Mouse (Mus musculus) R1 (cell line): Measurements from ENCODE around the gene Dscaml1.
A peak's percentile ranks its signal among the peaks of the same experiment; 100 is the strongest.

Experiments used
- DNase-seq: peaks from one replicate; pipeline ENCODE4 v3.0.0-alpha.2; 2018; ENCODE audit warnings: low read depth, low spot score

Gene Dscaml1

DNA sequence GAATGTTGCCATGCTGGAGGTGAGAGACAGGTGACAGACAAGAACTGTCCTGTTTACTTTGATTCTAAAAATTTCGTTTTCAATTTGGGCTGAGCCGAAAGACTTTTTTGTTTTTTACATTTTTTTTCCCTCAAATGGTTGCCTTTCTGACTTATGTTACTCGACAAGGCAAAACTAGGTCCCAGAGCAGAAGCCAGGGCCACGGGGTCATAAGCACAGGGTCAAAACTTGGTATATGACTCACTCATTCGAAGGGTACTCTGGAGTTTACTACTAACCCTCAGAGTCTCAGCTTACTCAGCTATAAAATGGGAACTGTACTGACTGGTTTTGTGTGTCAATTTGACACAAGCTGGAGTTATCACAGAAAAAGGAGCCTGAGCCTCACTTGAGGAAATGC lies 343.2 kb downstream of the Dscaml1 start:
- no peak for DNase-seq

DNA sequence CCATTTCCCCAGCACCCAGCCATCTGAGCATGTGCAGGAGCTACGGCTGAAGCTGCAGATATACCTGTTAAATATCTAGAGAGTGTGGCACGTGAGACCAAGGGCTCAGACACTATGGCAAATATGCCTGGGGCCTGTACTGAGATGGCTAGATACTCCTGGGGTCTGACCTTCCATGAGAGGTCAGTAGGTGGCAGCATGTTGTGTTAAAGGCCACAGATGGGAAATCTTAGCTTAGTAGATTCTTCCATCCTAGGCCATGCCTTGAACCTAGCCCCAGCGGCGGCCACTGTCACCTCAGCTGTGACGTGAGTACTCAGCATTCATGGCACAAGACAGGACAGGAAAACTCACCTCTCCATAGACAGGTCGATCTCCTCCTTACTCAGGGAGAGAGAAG lies 347.7 kb downstream of the Dscaml1 start:
- no peak for DNase-seq

DNA sequence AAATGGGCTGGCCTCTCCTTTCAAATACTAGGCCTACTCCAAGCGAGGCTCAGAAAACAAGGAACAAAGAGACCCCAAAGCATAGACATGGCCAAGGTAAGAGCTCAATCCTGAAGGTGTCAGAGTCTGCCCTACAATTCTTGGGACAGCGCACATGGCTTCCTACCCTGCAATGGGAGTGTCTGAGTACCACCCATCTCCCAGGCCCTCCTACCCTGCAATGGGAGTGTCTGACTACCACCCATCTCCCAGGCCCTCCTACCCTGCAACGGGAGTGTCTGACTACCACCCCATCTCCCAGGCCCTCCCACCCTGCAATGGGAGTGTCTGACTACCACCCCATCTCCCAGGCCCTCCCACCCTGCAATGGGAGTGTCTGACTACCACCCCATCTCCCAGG lies 349.7 kb downstream of the Dscaml1 start:
- DNase-seq = peak; percentile 41

DNA sequence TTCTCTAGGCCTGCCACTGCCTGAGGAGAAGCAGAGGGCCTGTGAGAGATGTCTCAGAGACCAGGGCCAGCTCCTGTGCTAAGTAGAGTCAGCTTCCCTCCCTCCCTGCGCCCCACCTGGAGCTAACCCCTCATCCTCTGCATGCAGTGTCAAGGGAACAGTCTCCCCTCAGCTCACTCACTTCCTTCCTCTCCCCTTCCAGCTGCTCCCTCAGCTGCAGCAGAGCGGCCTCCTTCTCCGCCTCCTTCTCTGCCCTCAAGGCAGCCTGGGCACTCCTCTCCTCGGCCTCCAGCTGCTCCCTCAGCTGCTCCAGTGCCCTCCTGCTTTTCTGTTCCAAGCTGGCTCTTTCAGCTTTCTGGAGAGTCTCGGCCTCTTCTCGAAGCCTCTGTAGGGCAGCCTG lies 352.8 kb downstream of the Dscaml1 start:
- DNase-seq = no peak

DNA sequence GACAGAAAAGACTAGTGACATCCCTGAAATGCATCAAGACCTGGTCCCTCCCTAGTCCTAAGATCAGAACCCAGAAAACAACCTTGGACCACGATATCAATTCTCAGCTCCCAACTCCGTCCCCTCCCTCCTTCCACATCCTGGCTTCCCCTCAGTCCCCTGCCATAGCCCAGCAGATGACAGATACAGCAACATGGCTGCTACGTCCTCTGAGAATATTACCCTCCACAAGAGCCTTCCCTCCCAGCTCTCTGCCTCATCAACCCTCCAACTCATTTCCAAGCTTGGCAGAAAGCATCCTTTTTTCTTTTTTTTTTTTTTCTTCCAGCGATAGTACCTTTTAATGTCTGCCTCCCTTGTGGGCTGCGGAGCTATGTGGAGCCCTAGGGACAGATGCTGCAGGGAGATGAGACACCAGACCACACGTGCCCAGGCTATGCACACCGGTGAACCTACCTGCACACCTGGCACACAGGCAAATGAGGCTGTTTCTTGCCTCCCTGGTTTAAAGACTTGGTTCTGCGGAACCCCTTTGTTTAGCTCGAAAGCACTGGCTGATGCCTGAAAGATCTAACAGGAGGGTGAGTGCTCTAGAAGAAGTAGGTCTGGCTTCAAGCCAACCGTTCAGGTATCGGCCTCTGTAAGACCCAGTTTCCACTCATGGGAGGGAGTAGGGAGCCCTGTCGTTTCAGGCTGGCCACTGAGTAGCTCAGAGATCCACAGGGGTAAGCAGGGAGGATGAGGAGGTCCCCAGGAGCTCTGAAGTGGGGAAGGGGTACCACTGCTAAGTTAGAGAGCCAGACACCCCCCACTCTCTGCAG lies 357.0 kb downstream of the Dscaml1 start:
- no peak for DNase-seq

DNA sequence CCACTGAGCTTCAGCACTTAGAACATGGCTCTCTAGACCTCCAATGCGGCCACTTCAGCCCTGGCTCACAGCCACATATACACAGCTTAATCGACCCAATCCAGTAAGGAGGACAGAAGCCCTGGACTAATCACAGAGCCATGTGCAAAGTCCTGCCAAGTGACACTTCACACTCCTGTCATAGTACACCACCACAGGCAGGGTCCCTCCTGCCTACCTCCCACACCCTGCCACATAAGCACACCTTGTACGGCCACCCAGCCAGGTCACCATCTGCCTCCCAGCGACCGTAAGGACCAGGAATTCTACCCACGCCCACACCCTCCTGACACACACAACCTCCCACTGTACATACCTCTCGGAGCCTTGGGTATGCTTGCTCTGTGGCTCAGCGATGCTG lies 360.6 kb downstream of the Dscaml1 start:
- DNase-seq = no peak

DNA sequence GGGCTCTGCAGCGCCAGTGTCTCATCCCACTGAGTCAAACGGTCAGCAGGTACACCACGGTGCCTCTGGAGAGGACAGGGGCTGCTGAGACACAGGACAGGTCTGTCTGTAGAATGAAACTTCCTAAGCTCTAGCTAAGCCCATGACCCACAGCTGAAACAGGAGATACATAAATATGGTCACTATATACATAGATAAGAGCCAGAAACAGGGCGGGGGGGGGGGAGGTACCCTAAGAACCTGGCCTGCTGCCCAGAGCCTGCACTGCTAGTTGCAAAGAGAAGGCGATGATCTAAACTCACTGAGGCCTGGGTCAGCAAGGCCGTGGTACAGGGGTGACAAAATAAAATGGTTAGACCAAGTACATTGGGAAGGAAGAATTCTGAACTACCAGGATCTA lies 361.1 kb downstream of the Dscaml1 start:
- no peak for DNase-seq

DNA sequence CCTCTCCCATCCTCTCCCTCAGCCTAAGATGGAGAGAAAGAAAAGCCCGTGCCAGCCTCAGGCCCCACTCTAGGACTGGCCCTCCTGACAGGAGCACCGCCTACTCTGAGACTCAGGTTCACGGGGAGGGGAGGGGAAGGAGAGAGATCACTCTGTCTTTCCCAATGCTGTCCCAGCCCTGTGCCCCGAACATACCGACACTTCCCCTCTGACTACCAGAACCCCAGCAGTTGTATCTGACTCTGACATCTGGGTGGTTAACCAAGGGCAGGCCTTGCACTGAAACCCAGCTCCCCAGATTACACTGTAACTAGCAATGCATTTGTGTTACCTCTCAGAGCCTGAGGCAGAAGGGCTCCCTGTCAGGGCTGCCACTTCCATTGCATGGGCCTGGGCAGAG lies 362.0 kb downstream of the Dscaml1 start:
- no peak for DNase-seq

DNA sequence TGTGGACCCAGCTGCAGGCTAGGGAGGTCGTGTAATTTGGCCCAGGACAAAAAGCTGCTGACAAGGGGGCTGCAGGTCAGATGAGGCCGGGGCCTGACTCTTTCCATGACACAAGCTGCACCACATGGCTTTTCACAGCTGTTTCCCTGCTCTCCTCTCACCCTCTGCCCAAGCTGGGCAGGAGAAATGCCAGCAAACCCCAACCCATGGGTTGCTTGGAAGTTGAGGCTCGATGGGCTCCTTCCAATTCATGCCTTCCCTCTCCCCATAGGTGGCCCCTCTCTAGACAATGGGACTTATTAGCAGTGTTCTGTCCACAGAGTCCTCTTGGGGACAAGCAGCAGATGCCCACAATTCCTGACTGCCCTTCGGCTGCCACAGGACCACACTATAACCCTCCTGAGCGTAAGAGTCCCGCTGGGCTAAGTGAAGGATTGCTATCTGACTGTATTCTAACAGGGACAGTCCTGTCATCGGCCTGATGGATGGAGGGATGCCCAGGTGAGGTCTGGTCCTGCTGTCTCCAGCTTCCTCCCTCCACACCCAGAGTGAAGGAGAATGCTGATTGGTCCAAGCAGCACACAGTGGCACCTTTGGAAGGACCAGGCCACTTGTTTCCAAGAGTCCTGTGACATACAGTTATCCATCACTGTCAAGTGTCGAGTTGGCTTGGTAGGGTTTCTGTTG lies 365.2 kb downstream of the Dscaml1 start:
- DNase-seq = no peak

DNA sequence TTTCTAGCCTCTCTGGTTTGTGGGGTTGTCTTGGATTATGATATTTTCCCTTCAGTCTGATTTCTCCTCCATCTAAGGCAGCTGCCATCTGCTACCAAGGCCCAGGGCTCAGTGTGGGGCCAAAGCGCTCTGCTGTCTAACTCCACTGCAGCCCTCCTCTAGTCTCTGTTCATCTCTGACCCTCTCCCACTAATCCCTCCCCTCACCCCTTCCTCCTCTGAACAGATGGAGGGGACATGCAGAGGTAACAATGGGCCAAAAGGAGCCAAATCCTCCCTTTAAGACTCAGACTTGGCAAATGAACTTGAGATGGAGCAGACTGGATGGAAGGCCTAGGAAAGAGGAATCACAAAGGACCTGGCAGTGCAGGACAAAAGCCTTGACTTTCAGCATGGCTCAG lies 365.8 kb downstream of the Dscaml1 start:
- DNase-seq = no peak

DNA sequence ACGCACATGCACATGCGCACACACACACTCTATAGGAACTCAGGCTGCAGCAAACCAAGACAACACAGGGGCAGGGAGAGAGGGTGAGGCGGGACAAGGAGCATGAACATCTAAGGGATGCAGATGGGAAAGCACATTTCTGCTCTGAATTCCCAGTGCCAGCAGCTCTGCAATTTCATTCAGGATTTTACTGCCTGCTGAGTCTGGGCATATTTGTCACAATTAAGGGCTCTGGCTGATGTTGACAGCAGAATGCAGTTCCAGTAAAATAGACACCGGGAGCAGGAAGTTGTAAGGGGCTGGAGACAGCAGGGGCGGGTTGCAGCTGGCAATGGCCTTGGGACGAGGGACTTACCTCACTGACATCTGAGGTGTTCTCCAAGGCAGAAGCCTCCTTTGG lies 367.3 kb downstream of the Dscaml1 start:
- DNase-seq = no peak

DNA sequence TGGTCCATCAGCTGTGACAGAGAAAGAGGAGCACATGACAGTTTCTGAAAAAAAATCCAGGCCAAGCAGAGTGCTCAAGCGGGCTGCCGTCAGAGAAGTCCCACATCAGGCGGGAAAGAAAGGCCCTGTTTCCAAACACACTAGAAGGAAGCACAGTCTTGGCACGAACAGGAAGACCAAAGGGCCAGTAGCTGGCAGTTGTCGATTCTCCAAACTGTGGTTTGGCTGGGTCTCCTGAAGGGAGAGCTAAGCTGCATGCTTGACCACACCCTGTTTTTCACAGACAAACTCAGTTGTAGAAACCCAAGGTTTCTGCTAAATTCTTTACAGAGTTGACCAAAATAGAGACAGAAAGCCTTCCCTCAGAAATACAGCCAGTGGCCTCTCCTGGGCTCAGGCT lies 369.3 kb downstream of the Dscaml1 start:
- DNase-seq = no peak

DNA sequence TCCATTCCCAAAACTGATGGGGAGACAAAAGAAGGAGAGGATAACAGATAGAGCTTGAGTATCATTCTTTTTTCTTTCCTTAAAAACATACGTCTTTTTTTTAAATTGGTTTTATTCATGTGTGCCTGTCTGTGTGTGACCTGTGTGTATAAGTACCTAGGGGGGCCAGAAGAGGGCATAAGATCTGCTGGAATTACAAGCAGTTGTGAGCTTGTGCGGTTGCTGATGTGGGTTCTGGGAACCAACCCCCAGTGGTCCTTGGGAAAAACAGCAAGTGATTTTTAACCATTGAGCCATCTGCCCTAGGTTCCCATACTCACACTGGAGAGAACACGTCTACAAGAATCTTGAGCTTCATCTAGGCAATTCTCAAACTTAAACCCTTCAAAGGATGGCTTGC lies 370.8 kb downstream of the Dscaml1 start:
- peak; percentile 48 for DNase-seq

DNA sequence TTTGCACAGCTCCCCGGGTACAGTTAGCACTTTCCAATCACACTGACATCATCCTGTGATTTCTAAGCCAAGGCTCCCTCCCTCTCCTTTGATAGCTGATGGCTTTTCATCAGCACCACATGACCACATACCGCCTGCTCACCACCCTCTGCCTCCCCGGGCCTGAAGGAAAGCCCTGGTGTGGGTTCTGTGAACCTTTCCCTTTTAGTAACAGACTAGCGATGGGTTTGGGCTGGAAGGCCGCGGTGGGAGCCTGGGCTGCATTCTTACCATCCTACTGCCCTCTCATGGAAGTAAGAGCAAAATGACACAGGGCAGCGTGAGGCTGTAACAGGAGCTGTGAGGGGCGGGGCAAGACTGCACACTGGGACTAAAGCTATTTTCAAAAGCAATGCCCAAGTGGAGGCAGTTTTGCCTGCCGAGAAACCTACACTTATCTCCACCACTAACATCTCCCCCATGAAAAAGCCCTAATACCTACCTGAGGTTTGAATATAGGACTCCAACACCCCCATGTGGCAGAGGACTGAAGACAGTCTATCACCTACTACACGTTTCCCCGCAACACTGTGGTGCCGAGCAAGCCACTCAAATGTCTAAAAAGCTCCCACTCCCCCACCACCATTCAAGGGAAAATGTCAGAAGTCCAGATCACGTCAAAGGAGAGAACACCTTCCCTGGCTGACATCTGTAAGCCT lies 372.2 kb downstream of the Dscaml1 start:
- DNase-seq = no peak

DNA sequence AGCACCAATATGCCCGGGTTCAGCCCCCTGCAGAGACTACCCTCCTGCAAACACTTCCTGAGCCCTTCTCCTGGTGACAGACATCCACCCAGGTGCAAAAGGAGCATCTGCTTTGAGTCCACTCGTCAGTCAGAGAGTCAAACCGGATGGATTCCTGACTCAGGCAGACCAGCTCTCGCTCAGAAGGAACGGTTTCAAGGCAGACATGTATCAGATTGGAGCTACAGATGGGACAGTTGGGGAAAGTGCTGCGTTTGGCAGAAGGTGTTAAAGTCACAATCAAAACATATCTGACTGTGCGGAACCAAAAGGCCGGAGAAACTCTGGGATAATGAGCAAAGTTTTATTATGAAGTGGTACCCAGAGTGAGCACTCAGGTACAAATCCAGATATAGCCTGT lies 373.0 kb downstream of the Dscaml1 start:
- DNase-seq = no peak
